Mouse (Mus musculus): ENCODE results near the gene Ntn1.

Ntn1 gene

DNA sequence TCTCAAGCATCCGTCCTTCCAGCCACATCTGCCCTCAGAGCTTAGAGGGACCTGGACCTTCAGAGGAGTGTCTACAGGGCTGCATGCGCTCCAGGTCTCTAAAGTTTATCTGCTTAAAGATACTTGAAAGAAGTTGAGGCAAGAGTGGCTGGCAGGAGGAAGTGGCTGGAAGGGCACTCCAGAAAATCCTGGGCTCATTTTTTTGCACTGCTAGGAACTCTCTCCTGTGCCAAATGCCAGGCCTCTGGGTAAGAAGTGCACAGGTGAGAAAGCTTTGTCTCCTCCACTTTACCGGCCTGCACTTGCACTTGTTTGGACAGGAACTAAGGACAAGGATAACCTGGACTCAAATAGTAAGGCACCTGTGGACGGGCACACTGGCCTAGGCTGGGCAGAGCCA is 232.2 kb downstream of the Ntn1 start:
- no peak for DNase-seq

DNA sequence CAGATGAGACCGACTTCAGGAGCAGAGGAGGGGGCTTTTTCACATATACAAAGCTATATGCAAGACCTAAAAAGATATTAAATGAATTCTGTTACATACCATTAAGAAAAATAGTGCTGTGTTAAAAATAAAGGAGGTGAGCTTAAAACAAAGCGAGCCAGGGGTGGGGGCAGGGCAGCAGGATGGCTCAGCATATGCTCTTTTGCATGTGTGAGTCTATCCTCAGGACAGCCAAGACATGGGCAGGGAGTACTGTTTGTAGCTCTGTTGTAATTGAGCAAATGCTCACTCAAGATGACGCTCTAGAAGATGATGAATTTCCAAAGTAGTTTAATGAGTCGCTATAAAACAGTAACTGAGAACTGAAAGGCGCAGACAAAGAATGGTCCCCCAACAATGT is 236.2 kb downstream of the Ntn1 start:
- DNase-seq, result no peak

DNA sequence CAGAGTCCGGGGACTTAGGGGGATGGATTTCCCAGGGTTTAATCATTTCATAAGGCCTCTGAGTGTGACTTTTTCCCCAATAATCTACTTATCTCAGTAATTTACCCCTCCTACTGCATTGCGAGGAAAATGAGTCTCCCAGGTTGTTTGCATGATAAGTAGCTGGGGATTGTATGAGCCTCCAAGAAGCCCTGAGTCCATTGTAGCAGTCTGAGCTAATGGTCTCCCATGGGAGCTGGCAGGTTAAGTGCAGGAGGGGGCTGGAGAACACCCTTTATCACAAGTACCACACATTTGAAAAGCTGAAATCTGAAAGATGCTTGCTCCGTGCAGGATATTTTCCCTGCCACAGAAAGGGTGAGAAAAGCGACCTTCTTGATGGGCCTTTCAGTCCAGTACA is 240.8 kb downstream of the Ntn1 start:
- no peak for DNase-seq
